Mouse (Mus musculus) neural tube, embryonic 14.5 days (tissue): ENCODE data around the gene Zfp36l1. TPM values are rescaled to one million over a fixed set of nuclear protein-coding genes. Genes with fewer than 3 reads are reported as not detected.
A peak's percentile ranks its signal among the peaks of the same experiment; 100 is the strongest.

Source experiments
- ATAC-seq: fragments of 200-750 bp; cut with Nextera tagmentation; 2 replicates; pipeline ENCODE4 v1.8.0; 2017; ENCODE audit warnings: low read depth, mild to moderate bottlenecking, moderate TSS enrichment, moderate library complexity
- H3K27ac ChIP-seq: fragments of 300-500 bp; sonication (generic); 2 replicates; pipeline ENCODE4 v1.5.1; 2014; ENCODE audit warnings: low read depth, mild to moderate bottlenecking, control low read depth, low read length, moderate library complexity, mixed read lengths
- H3K27me3 ChIP-seq: fragments of 300-500 bp; sonication (generic); 2 replicates; pipeline ENCODE4 v1.6.1; 2014; ENCODE audit warnings: low read length; ENCODE audit not compliant: control insufficient read depth, insufficient read depth
- H3K36me3 ChIP-seq: fragments of 300-500 bp; sonication (generic); 2 replicates; pipeline ENCODE4 v1.6.1; 2014; ENCODE audit warnings: low read length, mixed read lengths; ENCODE audit not compliant: control insufficient read depth, insufficient read depth
- H3K4me1 ChIP-seq: fragments of 300-500 bp; sonication (generic); 2 replicates; pipeline ENCODE4 v1.6.1; 2014; ENCODE audit warnings: low read length; ENCODE audit not compliant: control insufficient read depth, insufficient read depth
- H3K4me2 ChIP-seq: fragments of 300-500 bp; sonication (generic); 2 replicates; pipeline ENCODE4 v1.6.1; 2014; ENCODE audit warnings: mild to moderate bottlenecking, low read depth, low read length, control low read depth
- H3K4me3 ChIP-seq: fragments of 300-500 bp; sonication (generic); 2 replicates; pipeline ENCODE4 v1.5.1; 2014; ENCODE audit warnings: low read depth, low read length, control low read depth, mixed read lengths
- H3K9ac ChIP-seq: fragments of 300-500 bp; sonication (generic); replicated peaks from 2 replicates; pipeline ENCODE4 v1.6.1; 2014; ENCODE audit warnings: low read depth, mild to moderate bottlenecking, control low read depth, low read length, mixed read lengths
- H3K9me3 ChIP-seq: fragments of 300-500 bp; sonication (generic); 2 replicates; pipeline ENCODE4 v1.6.1; 2016; ENCODE audit warnings: low read length; ENCODE audit not compliant: control insufficient read depth
- WGBS: fragments of 180-500 bp; shearing (Covaris S2); extraction: QIAGEN DNeasy Blood & Tissue Kit; methylation state at CpG from one replicate; pipeline ENCODE4 v1.1.7; 2014; 5-methylcytosine and 5-hydroxymethylcytosine counted together
- polyA plus RNA-seq: library from polyadenylated mRNA; unstranded; fragments of >200 nt; fragmentation: Nextera tagmentation; extraction: Ambion mirVana; gene quantifications from 2 replicates; pipeline ENCODE4 v1.2.1, GENCODE M21; 2014

Gene Zfp36l1
- polyA plus RNA-seq, 1 experiment from 2014 or later = 26.6 TPM

DNA sequence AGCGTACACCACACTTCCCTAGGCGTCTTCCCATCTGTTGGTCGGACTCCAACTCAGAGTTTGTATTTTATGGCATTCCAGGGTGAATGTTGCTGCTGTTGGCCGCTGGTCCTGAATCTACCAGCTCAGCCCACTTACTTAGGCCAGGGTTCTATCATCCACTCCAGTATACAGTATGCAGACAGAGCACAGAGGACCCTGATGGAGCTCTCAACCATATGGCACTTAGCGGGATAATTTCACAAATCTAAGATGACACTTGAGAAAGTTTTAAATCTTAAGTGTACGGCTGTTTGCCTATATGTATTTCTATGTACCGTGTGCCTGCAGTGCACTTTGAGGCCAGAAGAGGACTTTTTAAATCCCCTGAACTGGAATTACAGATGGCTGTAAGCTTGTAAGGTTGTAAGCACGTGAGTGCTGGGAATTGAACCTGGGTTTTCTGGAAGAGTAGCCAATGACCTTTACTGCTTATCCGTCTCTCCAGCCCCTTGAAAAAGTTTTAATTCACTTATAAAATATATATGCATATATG is 20.3 kb upstream of the Zfp36l1 start:
- no peaks in the 10 kb centered on the region for H3K27me3 ChIP-seq
- WGBS = 38% methylated on average over 9 of the region's 9 CpGs
- ATAC-seq = peak; percentile 29; the same call in 1 of the 2 replicates
- no peaks in the 10 kb centered on the region for H3K9me3 ChIP-seq
- peaks cover 20% of the 10 kb centered on the region for H3K4me1 ChIP-seq
- H3K27ac ChIP-seq = peak overlapping the region; percentile 94; the same call in 1 of the 2 replicates
- 0 out of 2 replicates have a peak overlapping the region, but pooled peaks have one; percentile 53 for H3K4me3 ChIP-seq
- no peaks in the 10 kb centered on the region for H3K36me3 ChIP-seq
- H3K4me2 ChIP-seq = peak overlapping the region; percentile 75; the same call in 1 of the 2 replicates
- H3K9ac ChIP-seq = no peak overlapping the region; the same call in 1 of the 2 replicates

DNA sequence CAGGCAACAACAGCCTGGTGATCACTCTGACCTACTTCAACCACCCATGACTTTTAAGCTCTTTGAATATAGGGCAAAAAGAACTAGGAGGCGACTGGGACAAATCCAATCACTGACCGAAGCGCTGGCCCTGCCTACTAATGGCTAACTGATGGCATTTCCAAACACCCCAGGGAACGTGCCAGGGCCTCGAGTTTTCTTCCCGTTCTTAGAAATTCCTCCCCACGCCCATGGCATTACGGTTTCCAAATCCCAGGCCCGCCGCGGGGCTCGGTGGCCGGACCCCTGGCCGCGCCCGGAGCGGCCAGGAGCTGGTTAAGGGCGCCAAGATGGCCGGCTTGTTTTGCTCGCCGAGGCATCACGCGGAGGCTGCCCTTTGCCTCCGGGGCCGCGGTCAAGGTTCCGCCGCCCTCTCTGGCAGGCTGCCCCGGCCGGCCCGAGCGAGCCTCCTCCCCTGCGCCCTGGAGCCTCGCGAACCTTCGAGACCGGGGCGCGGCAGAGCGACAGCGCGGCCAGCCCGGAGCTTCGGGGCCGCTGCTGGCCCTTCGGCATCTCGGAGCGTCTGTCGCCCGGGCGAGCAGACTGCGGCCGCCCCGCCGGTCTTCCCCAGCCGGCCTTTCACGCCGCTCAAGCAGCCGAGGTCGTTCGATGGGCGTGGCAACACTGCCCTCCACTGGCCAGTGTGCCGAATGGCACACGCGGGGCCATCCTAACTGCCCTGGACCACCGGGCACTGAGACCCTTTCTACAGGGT is 19.6 kb upstream of the Zfp36l1 start:
- no peaks in the 10 kb centered on the region for H3K36me3 ChIP-seq
- under 1% methylated on average over 66 of the region's 66 CpGs for WGBS
- H3K9me3 ChIP-seq = no peaks in the 10 kb centered on the region
- H3K4me1 ChIP-seq = peaks cover 20% of the 10 kb centered on the region
- H3K4me3 ChIP-seq = peak overlapping the region; percentile 53
- H3K9ac ChIP-seq = peak overlapping the region; percentile 92
- peak overlapping the region; percentile 94 for H3K27ac ChIP-seq
- peak; percentile 90 for ATAC-seq
- H3K27me3 ChIP-seq = no peaks in the 10 kb centered on the region
- H3K4me2 ChIP-seq = peak overlapping the region; percentile 75

DNA sequence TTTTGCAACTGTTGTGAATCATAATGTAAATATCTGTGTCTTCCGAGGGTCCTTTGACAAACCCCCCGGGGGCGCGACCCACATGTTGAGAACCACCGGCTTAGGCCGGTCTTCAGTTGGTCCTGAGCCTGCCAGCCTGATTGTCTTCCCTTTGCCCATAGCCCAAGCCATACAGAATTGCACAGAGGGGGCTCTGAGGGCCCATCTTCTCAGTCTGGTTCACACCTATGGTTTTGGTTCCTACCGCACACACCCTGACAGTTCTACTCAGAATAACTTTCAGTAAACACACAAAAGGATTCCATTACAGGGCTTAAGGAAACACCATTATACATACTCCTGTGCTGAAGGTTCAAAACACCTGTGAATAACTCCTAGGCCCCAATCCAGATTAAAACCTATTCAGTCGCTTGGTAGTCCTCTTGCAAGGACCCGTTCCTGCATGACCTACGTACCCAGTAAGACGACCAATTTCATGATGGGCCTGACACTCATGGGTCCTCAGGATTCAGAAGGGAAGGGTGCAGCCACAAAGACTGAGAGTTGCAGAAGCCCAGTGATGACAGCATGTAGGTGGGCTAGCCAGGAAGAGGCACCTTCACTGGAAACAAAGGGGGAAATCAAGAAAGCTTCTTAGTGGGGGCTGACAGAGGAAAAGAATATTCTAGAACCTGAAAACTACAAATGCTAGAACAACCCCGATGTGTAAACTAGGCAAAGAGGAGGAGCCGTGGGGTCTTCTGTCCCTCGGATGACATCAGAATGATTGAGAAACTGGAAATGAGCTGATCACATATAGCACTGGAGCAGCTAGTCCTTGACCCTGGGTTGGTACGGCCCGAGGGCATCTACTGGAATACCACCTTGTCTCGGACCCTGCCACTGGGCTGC is 18.8 kb upstream of the Zfp36l1 start:
- ATAC-seq = 0 out of 2 replicates have a peak, but pooled peaks have one; percentile 7
- WGBS = 57% methylated on average over 17 of the region's 17 CpGs
- peak overlapping the region; percentile 53 for H3K4me3 ChIP-seq

DNA sequence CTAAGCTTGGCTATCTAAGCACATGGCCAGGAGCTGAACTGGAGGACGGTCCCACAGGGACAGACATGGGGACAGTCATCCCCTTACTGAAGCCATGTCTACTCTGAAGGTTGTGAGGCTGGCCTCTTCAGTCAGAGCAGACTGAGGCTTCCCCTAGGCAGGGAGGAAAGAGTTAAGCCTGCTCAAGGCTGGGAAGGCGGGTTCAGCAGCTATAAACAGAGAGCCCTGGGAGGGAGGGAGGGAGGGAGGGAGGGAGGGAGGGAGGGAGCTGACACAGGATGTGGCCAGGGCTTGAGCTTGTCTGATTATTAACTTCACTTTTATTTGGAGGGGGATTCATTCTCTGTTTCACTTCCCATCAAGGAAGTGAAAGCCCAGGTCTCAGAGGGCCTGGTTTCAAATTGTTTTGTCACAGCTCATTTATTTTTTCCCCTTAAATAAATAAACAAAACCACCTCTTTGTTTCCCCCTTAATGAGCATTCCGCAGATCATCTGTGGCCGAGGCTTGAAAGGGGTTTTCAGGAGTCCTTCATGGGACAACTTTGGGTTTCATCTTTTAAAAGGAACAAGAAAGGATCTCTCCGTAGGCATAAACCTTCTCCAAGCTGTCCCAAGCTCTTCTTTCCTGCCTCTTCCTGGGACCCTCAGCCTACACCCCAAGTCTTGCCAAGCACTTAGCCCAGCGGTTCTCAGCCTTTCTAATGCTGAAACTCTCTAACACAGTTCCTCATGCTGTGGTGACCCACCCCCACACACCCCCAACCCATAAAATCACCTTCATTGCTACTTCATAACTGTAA is 17.9 kb upstream of the Zfp36l1 start:
- H3K9me3 ChIP-seq = no peaks in the 10 kb centered on the region
- WGBS = 10% methylated on average over 6 of the region's 6 CpGs
- no peak overlapping the region for H3K4me3 ChIP-seq
- peak; percentile 57; the same call in 1 of the 2 replicates for ATAC-seq
- H3K27me3 ChIP-seq = no peaks in the 10 kb centered on the region
- H3K27ac ChIP-seq = peak overlapping the region; percentile 65
- 0 out of 2 replicates have a peak overlapping the region, but pooled peaks have one; percentile 30 for H3K9ac ChIP-seq
- H3K36me3 ChIP-seq = no peaks in the 10 kb centered on the region
- peaks cover 20% of the 10 kb centered on the region for H3K4me1 ChIP-seq
- peak overlapping the region; percentile 28; the same call in 1 of the 2 replicates for H3K4me2 ChIP-seq

More for the DNA sequence above, 18.8 kb upstream of the Zfp36l1 start:
- Histone ChIP-seq H3K9me3 (no peaks in the 10 kb centered on the region), H3K4me1 (peaks cover 20% of the 10 kb centered on the region), H3K36me3 (no peaks in the 10 kb centered on the region), H3K27me3 (no peaks in the 10 kb centered on the region), H3K27ac (peak overlapping the region; percentile 94), H3K9ac (peak overlapping the region; percentile 92), H3K4me2 (peak overlapping the region; percentile 75)

DNA sequence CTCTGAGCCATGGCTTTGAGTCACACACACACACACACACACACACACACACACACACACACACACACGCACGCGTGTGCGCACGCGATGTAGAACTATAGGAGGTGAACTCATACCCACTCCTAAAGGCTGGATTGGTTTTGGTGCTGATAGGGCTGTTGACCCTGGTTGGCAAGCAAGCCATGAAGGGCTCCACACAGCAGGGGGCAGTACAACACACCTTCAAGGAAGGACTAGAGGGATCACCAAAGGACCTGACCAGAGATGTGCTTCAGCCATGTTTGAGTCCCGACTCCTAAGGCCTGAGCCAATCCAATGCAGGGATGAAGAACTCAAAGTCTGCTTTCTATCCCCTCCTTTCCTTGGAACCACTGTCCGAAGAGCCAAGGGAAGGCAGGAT is 16.7 kb upstream of the Zfp36l1 start:
- Histone ChIP-seq H3K36me3 (no peaks in the 10 kb centered on the region), H3K4me3 (no peak overlapping the region), H3K27ac (no peak overlapping the region), H3K9me3 (no peaks in the 10 kb centered on the region), H3K27me3 (no peaks in the 10 kb centered on the region), H3K4me1 (peaks cover 20% of the 10 kb centered on the region), H3K9ac (no peak overlapping the region), H3K4me2 (no peak overlapping the region)
- no peak for ATAC-seq
- WGBS = 94% methylated on average over 8 of the region's 8 CpGs

DNA sequence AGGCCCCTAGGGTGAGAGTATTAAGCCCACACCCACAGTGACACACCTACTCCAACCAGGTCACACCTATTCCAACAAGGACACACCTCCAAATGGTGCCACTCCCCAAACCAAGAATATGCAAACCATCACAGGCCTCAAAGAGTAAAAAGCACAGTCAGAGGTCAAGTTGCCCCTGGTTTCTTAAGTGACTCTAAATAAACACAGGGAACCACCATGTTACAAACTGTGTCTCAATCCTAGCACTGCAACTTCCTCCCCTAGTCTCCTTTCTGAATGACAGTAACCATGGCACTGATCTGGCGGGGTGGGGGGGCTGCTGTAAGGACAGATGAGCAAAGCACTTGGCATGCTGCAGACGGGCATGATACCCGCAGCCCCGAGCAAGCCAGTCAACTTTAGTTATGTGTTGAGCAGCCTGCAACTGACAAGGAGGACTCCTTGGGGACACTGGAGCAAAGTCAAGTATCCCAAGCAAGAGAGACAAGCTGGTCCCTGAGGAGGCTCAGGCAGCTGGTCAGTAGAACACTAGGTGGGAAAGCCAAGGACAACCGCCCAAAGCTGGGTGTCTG is 14.5 kb upstream of the Zfp36l1 start:
- 88% methylated on average over 5 of the region's 5 CpGs for WGBS
- peaks cover 23% of the 10 kb centered on the region for H3K4me1 ChIP-seq

DNA sequence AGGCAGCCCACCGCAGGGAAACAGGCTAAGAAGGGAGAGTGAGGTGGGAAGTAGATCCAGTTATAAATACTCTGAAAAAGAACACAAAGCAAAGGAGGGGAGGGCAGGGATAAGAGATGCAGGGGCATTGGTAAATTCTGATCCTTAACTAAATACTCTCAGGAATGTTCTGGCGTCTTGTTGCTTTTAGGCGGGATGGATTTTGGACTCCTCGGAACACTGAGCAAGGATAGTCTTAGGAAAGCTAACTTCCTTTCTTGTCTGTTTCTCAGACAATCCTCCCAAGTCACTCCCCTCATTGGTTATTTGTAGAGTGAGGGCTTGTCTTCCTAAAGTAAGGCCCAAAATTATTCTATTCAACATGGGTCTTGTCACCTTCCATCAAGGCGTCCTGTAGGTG is 12.5 kb upstream of the Zfp36l1 start:
- Histone ChIP-seq H3K4me1 (peaks cover 13% of the 10 kb centered on the region), H3K27ac (no peak overlapping the region), H3K9ac (no peak overlapping the region), H3K27me3 (no peaks in the 10 kb centered on the region), H3K9me3 (no peaks in the 10 kb centered on the region), H3K4me3 (no peak overlapping the region), H3K4me2 (no peak overlapping the region), H3K36me3 (no peaks in the 10 kb centered on the region)
- ATAC-seq = no peak
- WGBS = 95% methylated on average over 5 of the region's 5 CpGs

More for the DNA sequence above, 14.5 kb upstream of the Zfp36l1 start:
- Histone ChIP-seq H3K36me3 (no peaks in the 10 kb centered on the region), H3K9ac (no peak overlapping the region), H3K27me3 (no peaks in the 10 kb centered on the region), H3K27ac (no peak overlapping the region), H3K9me3 (no peaks in the 10 kb centered on the region), H3K4me2 (no peak overlapping the region), H3K4me3 (no peak overlapping the region)
- ATAC-seq = no peak

DNA sequence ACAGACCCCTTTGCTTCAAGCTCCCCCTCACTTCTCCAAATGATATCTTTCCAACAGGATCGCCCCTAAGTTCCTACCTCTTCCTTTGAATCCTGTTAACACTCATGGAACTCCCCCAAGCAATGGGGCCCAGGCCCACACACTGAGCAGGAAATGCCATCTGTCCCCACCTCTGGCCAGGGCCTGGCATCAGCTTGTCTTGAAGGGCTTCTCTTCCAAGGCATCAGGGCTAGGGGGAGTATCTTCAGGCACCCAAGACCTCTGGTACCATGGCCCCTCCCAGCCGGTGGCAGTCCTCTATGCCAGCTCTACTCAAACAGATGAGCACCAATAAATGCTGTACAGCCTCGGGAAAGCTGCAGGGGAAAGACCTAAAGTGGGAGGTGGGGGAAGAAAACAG is 11.9 kb upstream of the Zfp36l1 start:
- no peak overlapping the region for H3K27ac ChIP-seq
- WGBS = 82% methylated on average over 3 of the region's 3 CpGs
- no peaks in the 10 kb centered on the region for H3K36me3 ChIP-seq
- H3K4me3 ChIP-seq = no peak overlapping the region
- no peaks in the 10 kb centered on the region for H3K9me3 ChIP-seq
- H3K9ac ChIP-seq = no peak overlapping the region
- peaks cover 8% of the 10 kb centered on the region for H3K4me1 ChIP-seq
- no peak for ATAC-seq
- H3K4me2 ChIP-seq = no peak overlapping the region
- H3K27me3 ChIP-seq = no peaks in the 10 kb centered on the region
